Mouse (Mus musculus): Measurements from ENCODE around the gene Gm20388.
"Not testable (repeated sequence)": the region's sequence is repeated elsewhere in the genome, so short reads cannot be mapped to it uniquely, and the experiment has no call there.

Gene Gm20388

GRCm38 (mm10) chr8:123627410-123628147, 3716.9 kb downstream of the Gm20388 start:
- no peak for DNase-seq (ENCODE audit: low spot score)

GRCm38 (mm10) chr8:123628253-123628967, 3717.8 kb downstream of the Gm20388 start:
- peak; percentile 42 for DNase-seq (ENCODE audit: low spot score)

GRCm38 (mm10) chr8:123628968-123629755, 3718.5 kb downstream of the Gm20388 start:
- peak; percentile 72 for DNase-seq (ENCODE audit: low spot score)

GRCm38 (mm10) chr8:123630058-123630457, 3719.4 kb downstream of the Gm20388 start:
- no peak for DNase-seq (ENCODE audit: low spot score)

GRCm38 (mm10) chr8:123630841-123631251, 3720.2 kb downstream of the Gm20388 start:
- DNase-seq (ENCODE audit: low spot score), result no peak

- not testable (repeated sequence) for DNase-seq (ENCODE audit: low spot score)
Measured at GRCm38 (mm10) chr8:123631746-123632145, 3721.1 kb downstream of the Gm20388 start.

- no peak for DNase-seq (ENCODE audit: low spot score)
Measured at GRCm38 (mm10) chr8:123632257-123632656, 3721.6 kb downstream of the Gm20388 start.

- DNase-seq (ENCODE audit: low spot score), result no peak
Measured at GRCm38 (mm10) chr8:123633801-123634200, 3723.2 kb downstream of the Gm20388 start.

- no peak for DNase-seq (ENCODE audit: low spot score)
Measured at GRCm38 (mm10) chr8:123634395-123635131, 3723.9 kb downstream of the Gm20388 start.

GRCm38 (mm10) chr8:123635671-123636070, 3725.0 kb downstream of the Gm20388 start:
- no peak for DNase-seq (ENCODE audit: low spot score)

GRCm38 (mm10) chr8:123643330-123644051, 3732.8 kb downstream of the Gm20388 start:
- DNase-seq (ENCODE audit: low spot score), result no peak

- no peak for DNase-seq (ENCODE audit: low spot score)
Measured at GRCm38 (mm10) chr8:123645229-123645628, 3734.6 kb downstream of the Gm20388 start.

- DNase-seq (ENCODE audit: low spot score), result peak; percentile 47
Measured at GRCm38 (mm10) chr8:123648245-123649170, 3737.9 kb downstream of the Gm20388 start.

- DNase-seq (ENCODE audit: low spot score), result no peak
Measured at GRCm38 (mm10) chr8:123649483-123649882, 3738.8 kb downstream of the Gm20388 start.

- peak; percentile 34 for DNase-seq (ENCODE audit: low spot score)
Measured at GRCm38 (mm10) chr8:123651390-123652098, 3740.9 kb downstream of the Gm20388 start.

GRCm38 (mm10) chr8:123652641-123653040, 3742.0 kb downstream of the Gm20388 start:
- DNase-seq (ENCODE audit: low spot score), result no peak

GRCm38 (mm10) chr8:123653308-123653993, 3742.8 kb downstream of the Gm20388 start, which contains the start of gene Rhou:
Rhou (plus strand) TSS chr8:123653929.
- peak; percentile 95 for DNase-seq (ENCODE audit: low spot score)

- peak; percentile 70 for DNase-seq (ENCODE audit: low spot score)
Measured at GRCm38 (mm10) chr8:123653994-123654569, 3743.4 kb downstream of the Gm20388 start.
